Mouse (Mus musculus) heart, adult 2 months (tissue): Measurements from ENCODE around the gene Plcb4. TPM values are rescaled to one million over a fixed set of nuclear protein-coding genes. Genes with fewer than 3 reads are reported as not detected.

ENCODE experiments used
- DNase-seq, 2 experiments: peaks; one replicate each; pipeline ENCODE4 v3.0.0; 2021
- H3K27ac ChIP-seq: fragments of 200-600 bp; 2 replicates; pipeline ENCODE4 v1.8.1; 2022
- H3K27me3 ChIP-seq: fragments of 200-500 bp; 2 replicates; pipeline ENCODE4 v1.6.1; 2012; ENCODE audit warnings: mild to moderate bottlenecking, low read length, inconsistent platforms, mixed read lengths; ENCODE audit not compliant: control insufficient read depth, insufficient read depth
- H3K36me3 ChIP-seq: fragments of 200-500 bp; 2 replicates; pipeline ENCODE4 v1.6.1; 2012; ENCODE audit warnings: low read length, inconsistent platforms; ENCODE audit not compliant: control insufficient read depth, insufficient read depth
- H3K4me1 ChIP-seq: fragments of 200-500 bp; 2 replicates; pipeline ENCODE4 v1.6.1; 2011; ENCODE audit warnings: low read length; ENCODE audit not compliant: control insufficient read depth, insufficient read depth
- H3K4me3 ChIP-seq: fragments of 200-600 bp; 2 replicates; pipeline ENCODE4 v1.8.1; 2022
- H3K79me2 ChIP-seq: fragments of 200-500 bp; replicated peaks from 2 replicates; pipeline ENCODE4 v1.6.1; 2012; ENCODE audit warnings: mild to moderate bottlenecking, inconsistent platforms, low read length, moderate library complexity, mixed read lengths; ENCODE audit not compliant: control insufficient read depth, insufficient read depth
- H3K9ac ChIP-seq: fragments of 200-500 bp; 2 replicates; pipeline ENCODE4 v1.6.1; 2012; ENCODE audit warnings: low read depth, mild to moderate bottlenecking, control low read depth, inconsistent platforms, low read length, mixed read lengths
- CTCF ChIP-seq: fragments of 200-600 bp; IDR thresholded peaks from 2 replicates; pipeline ENCODE4 v1.8.1; 2022; ENCODE audit warnings: antibody characterized with exemption, mild to moderate bottlenecking, moderate library complexity
- EP300 ChIP-seq: fragments of 200-500 bp; IDR thresholded peaks from 2 replicates; pipeline ENCODE4 v1.6.1; 2011; ENCODE audit warnings: low read depth, low read length, control low read depth; ENCODE audit not compliant: insufficient read depth
- POLR2A ChIP-seq: fragments of 200-500 bp; IDR thresholded peaks from 2 replicates; pipeline ENCODE4 v1.6.1; 2011; ENCODE audit warnings: mild to moderate bottlenecking, low read depth, low read length, control low read depth; ENCODE audit not compliant: insufficient read depth
- WGBS: fragments of 180-500 bp; shearing (Covaris S2); methylation state at CpG from one replicate; pipeline ENCODE4 v1.1.7; 2018; 5-methylcytosine and 5-hydroxymethylcytosine counted together
- intact Hi-C: fragments of 180-260 bp; cut with DNase I; formaldehyde crosslinking; loops from one replicate; pipeline ENCODE4 v1.15.1; 2025
- polyA plus RNA-seq: library from polyadenylated mRNA; depleted of rRNA; stranded (reverse); fragments of >200 nt; gene quantifications from 2 replicates; pipeline ENCODE4 v1.2.3, GENCODE M21; 2012
- total RNA-seq, 2 experiments: library from RNA; stranded (reverse); gene quantifications; 2 replicates each; pipeline ENCODE4 v1.2.3; 2021

Plcb4 gene
- total and polyA plus RNA-seq, 3 experiments, result 23.1 to 60.2 (median 55.0) TPM

- 76% methylated on average over 5 of the region's 5 CpGs for WGBS
- Histone ChIP-seq H3K79me2 (no peaks in the 10 kb centered on the region), H3K27ac (no peak overlapping the region), H3K9ac (no peak overlapping the region), H3K4me3 (no peak overlapping the region), H3K4me1 (no peaks in the 10 kb centered on the region), H3K36me3 (no peaks in the 10 kb centered on the region), H3K27me3 (no peaks in the 10 kb centered on the region)
- no peak for TF ChIP-seq CTCF
- TF ChIP-seq EP300, result no peak
- TF ChIP-seq POLR2A, result no peak
- DNase-seq, result no peak
- intact Hi-C loops, result no loop called here
Observed at GRCm38 (mm10) chr2:136000933-136001332, 342.1 kb downstream of the Plcb4 start.

GRCm38 (mm10) chr2:136002118-136002517 is 343.3 kb downstream of the Plcb4 start:
- H3K79me2 ChIP-seq, result no peaks in the 10 kb centered on the region
- 61% methylated on average over 7 of the region's 7 CpGs for WGBS
- intact Hi-C loops, result no loop called here

GRCm38 (mm10) chr2:136003836-136004235 is 345.0 kb downstream of the Plcb4 start:
- no peak overlapping the region for H3K4me3 ChIP-seq
- intact Hi-C loops, result no loop called here
- no peaks in the 10 kb centered on the region for H3K79me2 ChIP-seq
- no peaks in the 10 kb centered on the region for H3K36me3 ChIP-seq
- H3K9ac ChIP-seq, result no peak overlapping the region
- WGBS, result 93% methylated on average over 1 of the region's 1 CpGs
- DNase-seq, result no peak
- no peak overlapping the region for H3K27ac ChIP-seq
- TF ChIP-seq EP300 (no peak), POLR2A (no peak), CTCF (no peak)
- H3K27me3 ChIP-seq, result no peaks in the 10 kb centered on the region
- no peaks in the 10 kb centered on the region for H3K4me1 ChIP-seq

More at GRCm38 (mm10) chr2:136002118-136002517, 343.3 kb downstream of the Plcb4 start:
- H3K4me1 ChIP-seq, result no peaks in the 10 kb centered on the region
- H3K4me3 ChIP-seq, result no peak overlapping the region
- H3K27me3 ChIP-seq, result no peaks in the 10 kb centered on the region
- no peak overlapping the region for H3K27ac ChIP-seq
- no peak for DNase-seq
- H3K36me3 ChIP-seq, result no peaks in the 10 kb centered on the region
- no peak overlapping the region for H3K9ac ChIP-seq
- TF ChIP-seq EP300 (no peak), CTCF (peak; percentile 58)

- intact Hi-C loops, result no loop called here
- WGBS, result 87% methylated on average over 5 of the region's 5 CpGs
- no peak for DNase-seq
Observed at GRCm38 (mm10) chr2:136006280-136006679, 347.5 kb downstream of the Plcb4 start.

GRCm38 (mm10) chr2:136012759-136013158 is 353.9 kb downstream of the Plcb4 start:
- H3K9ac ChIP-seq, result no peak overlapping the region
- H3K27ac ChIP-seq, result no peak overlapping the region
- H3K79me2 ChIP-seq, result no peaks in the 10 kb centered on the region
- DNase-seq, result no peak
- no peaks in the 10 kb centered on the region for H3K36me3 ChIP-seq
- H3K4me3 ChIP-seq, result no peak overlapping the region
- intact Hi-C loops, result no loop called here
- H3K27me3 ChIP-seq, result no peaks in the 10 kb centered on the region
- no peaks in the 10 kb centered on the region for H3K4me1 ChIP-seq
- TF ChIP-seq POLR2A, result no peak
- no peak for TF ChIP-seq EP300
- TF ChIP-seq CTCF, result no peak
- WGBS, result 94% methylated on average over 9 of the region's 9 CpGs

More at GRCm38 (mm10) chr2:136006280-136006679, 347.5 kb downstream of the Plcb4 start:
- no peaks in the 10 kb centered on the region for H3K4me1 ChIP-seq
- H3K27me3 ChIP-seq, result no peaks in the 10 kb centered on the region
- no peak overlapping the region for H3K27ac ChIP-seq
- H3K79me2 ChIP-seq, result no peaks in the 10 kb centered on the region
- H3K9ac ChIP-seq, result no peak overlapping the region
- H3K4me3 ChIP-seq, result no peak overlapping the region
- H3K36me3 ChIP-seq, result no peaks in the 10 kb centered on the region
- TF ChIP-seq EP300 (no peak), POLR2A (no peak), CTCF (no peak)

GRCm38 (mm10) chr2:136048464-136048863 is 389.7 kb downstream of the Plcb4 start:
- Histone ChIP-seq H3K9ac (no peak overlapping the region), H3K36me3 (no peaks in the 10 kb centered on the region), H3K27me3 (no peaks in the 10 kb centered on the region), H3K4me3 (no peak overlapping the region), H3K27ac (no peak overlapping the region), H3K4me1 (no peaks in the 10 kb centered on the region), H3K79me2 (no peaks in the 10 kb centered on the region)
- DNase-seq, result no peak
- 89% methylated on average over 4 of the region's 4 CpGs for WGBS
- intact Hi-C loops, result no loop called here
- no peak for TF ChIP-seq CTCF
- no peak for TF ChIP-seq EP300
- TF ChIP-seq POLR2A, result no peak
